Mouse (Mus musculus) ES-CJ7 (cell line): Measurements from ENCODE around the gene Fdxr.
A peak's percentile ranks its signal among the peaks of the same experiment; 100 is the strongest.

ENCODE experiments used
- DNase-seq: peaks from one replicate; pipeline ENCODE4 v3.0.0; 2011; ENCODE audit warnings: low read depth, low spot score

Gene Fdxr

GRCm38 (mm10) chr11:115269330-115270066 lies 7.4 kb downstream of the Fdxr start:
- DNase-seq = no peak

- no peak for DNase-seq
Measured at GRCm38 (mm10) chr11:115267958-115268357, 8.9 kb downstream of the Fdxr start.

- no peak for DNase-seq
Measured at GRCm38 (mm10) chr11:115267061-115267883, 9.6 kb downstream of the Fdxr start, which contains the start of gene Grin2c. TSS of gene Grin2c (minus strand) at chr11:115267243.

- no peak for DNase-seq
Measured at GRCm38 (mm10) chr11:115266400-115266778, 10.5 kb downstream of the Fdxr start.

- DNase-seq = no peak
Measured at GRCm38 (mm10) chr11:115265771-115266399, 11.0 kb downstream of the Fdxr start.

- DNase-seq = peak; percentile 58
Measured at GRCm38 (mm10) chr11:115264862-115265668, 11.8 kb downstream of the Fdxr start.

GRCm38 (mm10) chr11:115264136-115264861 lies 12.6 kb downstream of the Fdxr start:
- no peak for DNase-seq

- DNase-seq = no peak
Measured at GRCm38 (mm10) chr11:115262954-115263353, 13.9 kb downstream of the Fdxr start.

- DNase-seq = no peak
Measured at GRCm38 (mm10) chr11:115259134-115259533, 17.7 kb downstream of the Fdxr start.

- DNase-seq = peak; percentile 93
Measured at GRCm38 (mm10) chr11:115257775-115258510, 18.9 kb downstream of the Fdxr start.

- DNase-seq = no peak
Measured at GRCm38 (mm10) chr11:115251258-115251657, 25.6 kb downstream of the Fdxr start.

GRCm38 (mm10) chr11:115250405-115251090 lies 26.3 kb downstream of the Fdxr start:
- DNase-seq = peak; percentile 87

- no peak for DNase-seq
Measured at GRCm38 (mm10) chr11:115249721-115250404, 27.0 kb downstream of the Fdxr start.

- DNase-seq = no peak
Measured at GRCm38 (mm10) chr11:115247945-115248344, 28.9 kb downstream of the Fdxr start.

- DNase-seq = peak; percentile 61
Measured at GRCm38 (mm10) chr11:115247240-115247639, 29.6 kb downstream of the Fdxr start.

GRCm38 (mm10) chr11:115246386-115246785 lies 30.5 kb downstream of the Fdxr start:
- no peak for DNase-seq

- DNase-seq = no peak
Measured at GRCm38 (mm10) chr11:115244840-115245239, 32.0 kb downstream of the Fdxr start.

- no peak for DNase-seq
Measured at GRCm38 (mm10) chr11:115243783-115244182, 33.1 kb downstream of the Fdxr start.

GRCm38 (mm10) chr11:115242746-115243145 lies 34.1 kb downstream of the Fdxr start:
- no peak for DNase-seq
